Mouse (Mus musculus) ES-E14 (cell line): ENCODE results near the gene Slc16a5.

Experiments used
- CHD2 ChIP-seq: IDR thresholded peaks from 2 replicates; pipeline ENCODE4 v1.6.1; 2014; ENCODE audit warnings: mild to moderate bottlenecking, low read depth, low read length, inconsistent platforms
- HCFC1 ChIP-seq: IDR thresholded peaks from 2 replicates; pipeline ENCODE4 v1.6.1; 2012; ENCODE audit warnings: low read length, inconsistent platforms, borderline replicate concordance; ENCODE audit not compliant: insufficient read depth
- MAFK ChIP-seq: IDR thresholded peaks from 2 replicates; pipeline ENCODE4 v1.6.1; 2014; ENCODE audit warnings: mild to moderate bottlenecking, low read depth, low read length, inconsistent platforms; ENCODE audit not compliant: insufficient read depth
- ZC3H11A ChIP-seq: IDR thresholded peaks from 2 replicates; pipeline ENCODE4 v1.6.1; 2012; ENCODE audit warnings: low read depth, mild to moderate bottlenecking, inconsistent platforms, low read length, borderline replicate concordance
- ZNF384 ChIP-seq: IDR thresholded peaks from 2 replicates; pipeline ENCODE4 v1.6.1; 2012; ENCODE audit warnings: low read depth, low read length, inconsistent platforms

- TF ChIP-seq MAFK: no peak
- no peak for TF ChIP-seq CHD2
- 0 out of 2 replicates have a peak, but pooled peaks have one; percentile 36 for TF ChIP-seq HCFC1
- no peak for TF ChIP-seq ZC3H11A
- TF ChIP-seq ZNF384: no peak
These were observed 51.3 kb downstream of the Slc16a5 start for GRCm38 (mm10) chr11:115513271-115514237.
